Mouse (Mus musculus): ENCODE results near the gene Slc35c1. TPM values are rescaled to one million over a fixed set of nuclear protein-coding genes. Genes with fewer than 3 reads are reported as not detected.

Slc35c1 gene
- total and polyA plus RNA-seq, 2 experiments from 2014 or later, result 12.7 to 16.4 TPM

DNA sequence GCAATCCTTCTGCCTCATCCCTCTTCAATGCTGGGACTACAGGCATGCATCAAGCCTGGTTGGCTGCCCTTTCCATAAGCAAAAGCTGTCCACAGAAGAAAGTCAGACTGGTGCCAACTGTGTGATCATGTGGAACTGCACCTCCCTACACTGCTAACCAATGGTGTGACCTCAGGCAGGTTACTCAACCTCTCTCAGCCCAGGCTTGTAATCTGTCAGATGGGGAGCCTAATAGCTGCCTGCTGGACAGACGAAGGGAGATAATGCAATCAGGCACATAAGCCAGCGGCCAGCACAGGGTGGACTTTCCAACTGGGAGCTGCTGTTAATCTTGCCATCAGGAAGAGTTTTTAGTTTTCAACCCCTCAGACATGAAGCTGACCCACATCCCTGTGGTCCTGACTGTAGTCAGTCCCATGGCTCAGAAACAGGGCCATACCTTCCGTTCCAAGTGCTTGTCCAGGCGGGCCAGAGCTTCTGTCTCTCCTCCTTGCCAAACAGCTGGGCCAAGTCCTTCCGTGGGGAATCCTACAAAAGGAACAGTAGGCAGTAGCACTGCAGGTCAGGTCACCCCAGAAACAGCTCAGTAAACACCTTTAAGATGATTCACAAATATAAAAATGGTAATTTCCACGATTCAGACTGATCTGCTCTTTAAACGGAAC, 38.5 kb downstream of the Slc35c1 start:
- H3K9ac ChIP-seq (replicated peaks; ENCODE audit: low read length), result no peak overlapping the region
- ATAC-seq (no peak), DNase-seq (ENCODE audit: low spot score) (no peak)
- H3K4me2 ChIP-seq (ENCODE audit: low read depth, low read length), result no peak overlapping the region
- H3K4me1 ChIP-seq (ENCODE audit: insufficient read depth, low read length), result peaks cover 27% of the 10 kb centered on the region
- H3K36me3 ChIP-seq (ENCODE audit: insufficient read depth, low read length), result peaks cover 57% of the 10 kb centered on the region; the same call in 1 of the 2 replicates
- no peak overlapping the region for H3K4me3 ChIP-seq (ENCODE audit: low read length)
- no peaks in the 10 kb centered on the region for H3K27me3 ChIP-seq (ENCODE audit: insufficient read depth, low read length)
- no peaks in the 10 kb centered on the region for H3K9me3 ChIP-seq (ENCODE audit: low read length)
- no peak overlapping the region for H3K27ac ChIP-seq
- no peak for TF ChIP-seq CTCF (IDR thresholded peaks at IDR 0.05; ENCODE audit: low read depth)
- 90% methylated on average over 7 of the region's 7 CpGs for WGBS

DNA sequence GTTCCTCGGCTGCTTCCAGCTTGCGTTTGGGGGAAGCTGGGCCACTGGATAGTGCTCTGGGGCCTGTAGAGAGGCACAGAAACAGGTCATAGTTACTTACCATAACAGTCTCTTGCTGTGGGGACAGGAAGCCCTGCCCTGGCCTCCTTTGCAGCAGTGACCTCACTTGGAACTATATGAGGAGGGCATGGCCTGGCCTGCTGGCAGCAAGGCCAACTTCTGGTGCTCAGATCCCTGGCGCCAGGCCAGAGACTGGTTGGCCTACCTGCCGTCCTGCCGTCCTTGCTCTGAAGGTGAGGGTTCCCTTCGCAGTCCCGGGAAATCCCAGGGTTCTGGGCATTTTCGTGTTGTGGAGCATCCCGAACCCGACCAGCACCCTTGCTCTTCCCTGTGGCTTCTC, 48.6 kb downstream of the Slc35c1 start:
- no peak for ATAC-seq

DNA sequence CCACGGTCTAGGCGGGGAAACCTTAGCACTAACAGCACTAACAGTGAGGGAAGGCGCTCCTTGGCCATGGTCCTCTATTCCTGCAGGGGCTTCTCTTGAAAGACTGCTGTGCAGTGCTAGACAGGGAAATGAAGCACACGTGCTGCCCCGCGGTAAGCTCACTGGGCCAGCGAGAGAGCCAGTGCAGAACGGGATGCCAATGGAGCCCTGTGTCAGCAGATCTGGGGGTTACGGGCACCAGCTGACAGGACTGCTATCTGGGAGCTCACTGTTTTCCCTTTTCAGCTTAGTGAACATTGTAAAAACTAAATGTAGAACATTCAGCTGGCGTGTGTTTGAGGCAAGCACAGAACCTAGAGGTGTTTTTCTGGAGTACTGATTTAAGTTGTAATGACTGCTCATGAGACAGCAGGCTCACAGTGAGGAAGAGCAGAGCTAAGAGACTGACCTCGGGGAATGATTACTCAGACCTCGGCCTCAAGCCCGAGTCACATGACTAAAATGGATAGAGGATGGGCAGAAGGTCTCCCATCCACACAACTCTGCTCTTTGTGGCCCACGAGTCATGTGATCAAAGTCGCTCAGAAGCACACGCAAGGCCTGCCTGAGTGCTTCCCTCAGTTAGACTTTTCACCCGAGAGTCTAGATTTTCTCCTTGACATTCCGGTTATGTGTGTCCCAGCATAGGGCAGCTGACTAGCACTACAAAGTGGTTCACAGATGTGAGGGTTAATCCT, 51.9 kb downstream of the Slc35c1 start:
- 86% methylated on average over 18 of the region's 18 CpGs for WGBS
- Histone ChIP-seq H3K27ac (no peak overlapping the region), H3K4me3 (ENCODE audit: low read length) (no peak overlapping the region), H3K36me3 (ENCODE audit: insufficient read depth, low read length) (peaks cover 80% of the 10 kb centered on the region), H3K9me3 (ENCODE audit: low read length) (no peaks in the 10 kb centered on the region), H3K9ac (replicated peaks; ENCODE audit: low read length) (no peak overlapping the region), H3K4me1 (ENCODE audit: insufficient read depth, low read length) (no peaks in the 10 kb centered on the region; the same call in 1 of the 2 replicates), H3K4me2 (ENCODE audit: low read depth, low read length) (no peak overlapping the region), H3K27me3 (ENCODE audit: insufficient read depth, low read length) (no peaks in the 10 kb centered on the region)
- no peak for DNase-seq (ENCODE audit: low spot score)
- no peak for ATAC-seq
- no peak for TF ChIP-seq CTCF (IDR thresholded peaks at IDR 0.05; ENCODE audit: low read depth)

More for the DNA sequence above, 48.6 kb downstream of the Slc35c1 start:
- no peak overlapping the region for H3K4me3 ChIP-seq (ENCODE audit: low read length)
- H3K36me3 ChIP-seq (ENCODE audit: insufficient read depth, low read length), result peaks cover 89% of the 10 kb centered on the region
- no peak for DNase-seq (ENCODE audit: low spot score)
- H3K27ac ChIP-seq, result no peak overlapping the region
- H3K27me3 ChIP-seq (ENCODE audit: insufficient read depth, low read length), result no peaks in the 10 kb centered on the region
- H3K4me2 ChIP-seq (ENCODE audit: low read depth, low read length), result no peak overlapping the region
- H3K4me1 ChIP-seq (ENCODE audit: insufficient read depth, low read length), result no peaks in the 10 kb centered on the region
- no peak for TF ChIP-seq CTCF (IDR thresholded peaks at IDR 0.05; ENCODE audit: low read depth)
- WGBS, result 92% methylated on average over 10 of the region's 10 CpGs
- H3K9ac ChIP-seq (replicated peaks; ENCODE audit: low read length), result no peak overlapping the region
- no peaks in the 10 kb centered on the region for H3K9me3 ChIP-seq (ENCODE audit: low read length)

DNA sequence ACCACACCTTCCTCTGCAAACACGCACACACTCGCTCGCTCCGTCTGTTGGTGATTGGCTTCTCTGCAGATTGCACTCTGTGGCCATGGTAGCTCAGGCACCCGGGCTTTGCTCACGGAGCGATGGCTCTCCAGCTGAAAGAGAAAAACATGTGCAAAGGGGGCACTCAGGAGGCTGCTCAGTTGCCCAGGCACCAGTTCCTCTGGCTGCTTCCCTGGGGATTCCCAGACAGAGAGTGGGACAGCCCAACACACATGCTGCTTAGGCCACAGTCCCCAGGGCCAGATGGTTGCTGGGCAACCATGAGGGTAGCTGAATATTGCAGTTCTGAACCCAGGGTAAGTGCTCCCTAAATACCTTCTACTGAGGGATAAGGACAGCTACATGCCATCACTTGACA, 54.7 kb downstream of the Slc35c1 start:
- WGBS, result 43% methylated on average over 7 of the region's 7 CpGs
- no peak overlapping the region for H3K4me2 ChIP-seq (ENCODE audit: low read depth, low read length)
- no peak overlapping the region for H3K9ac ChIP-seq (replicated peaks; ENCODE audit: low read length)
- no peak overlapping the region; the same call in 1 of the 2 replicates for H3K27ac ChIP-seq
- ATAC-seq (no peak), DNase-seq (ENCODE audit: low spot score) (no peak)
- H3K4me1 ChIP-seq (ENCODE audit: insufficient read depth, low read length), result peaks cover 9% of the 10 kb centered on the region
- TF ChIP-seq CTCF (IDR thresholded peaks at IDR 0.05; ENCODE audit: low read depth), result no peak
- no peak overlapping the region for H3K4me3 ChIP-seq (ENCODE audit: low read length)
- H3K36me3 ChIP-seq (ENCODE audit: insufficient read depth, low read length), result peaks cover 54% of the 10 kb centered on the region
- no peaks in the 10 kb centered on the region for H3K27me3 ChIP-seq (ENCODE audit: insufficient read depth, low read length)
- H3K9me3 ChIP-seq (ENCODE audit: low read length), result no peaks in the 10 kb centered on the region

DNA sequence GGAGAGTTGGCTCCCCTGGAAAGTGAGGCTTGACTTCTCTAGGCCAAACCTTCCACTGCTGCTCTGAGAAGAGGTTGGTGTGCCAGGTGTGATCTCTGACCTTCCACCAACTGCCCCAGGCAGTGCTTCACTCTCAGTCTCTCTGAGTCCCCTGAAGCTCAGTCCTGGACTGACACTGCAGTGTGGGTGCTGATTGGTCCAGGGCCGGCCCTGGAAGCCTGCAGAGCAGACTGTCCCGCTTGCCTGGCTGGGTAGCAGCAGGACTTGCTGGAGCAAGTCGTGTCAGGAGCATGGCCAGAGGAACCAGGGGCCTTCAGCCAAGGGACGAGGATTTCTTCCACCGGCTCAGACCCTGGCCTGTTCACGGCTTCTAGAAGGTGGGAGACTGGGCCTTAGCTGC, 55.6 kb downstream of the Slc35c1 start:
- H3K4me1 ChIP-seq (ENCODE audit: insufficient read depth, low read length), result peaks cover 9% of the 10 kb centered on the region
- H3K4me2 ChIP-seq (ENCODE audit: low read depth, low read length), result no peak overlapping the region
- no peaks in the 10 kb centered on the region for H3K27me3 ChIP-seq (ENCODE audit: insufficient read depth, low read length)
- ATAC-seq (no peak), DNase-seq (ENCODE audit: low spot score) (no peak)
- 77% methylated on average over 6 of the region's 6 CpGs for WGBS
- no peak for TF ChIP-seq CTCF (IDR thresholded peaks at IDR 0.05; ENCODE audit: low read depth)
- H3K9ac ChIP-seq (replicated peaks; ENCODE audit: low read length), result no peak overlapping the region
- no peaks in the 10 kb centered on the region for H3K9me3 ChIP-seq (ENCODE audit: low read length)
- peaks cover 44% of the 10 kb centered on the region for H3K36me3 ChIP-seq (ENCODE audit: insufficient read depth, low read length)
- no peak overlapping the region for H3K27ac ChIP-seq
- no peak overlapping the region for H3K4me3 ChIP-seq (ENCODE audit: low read length)

DNA sequence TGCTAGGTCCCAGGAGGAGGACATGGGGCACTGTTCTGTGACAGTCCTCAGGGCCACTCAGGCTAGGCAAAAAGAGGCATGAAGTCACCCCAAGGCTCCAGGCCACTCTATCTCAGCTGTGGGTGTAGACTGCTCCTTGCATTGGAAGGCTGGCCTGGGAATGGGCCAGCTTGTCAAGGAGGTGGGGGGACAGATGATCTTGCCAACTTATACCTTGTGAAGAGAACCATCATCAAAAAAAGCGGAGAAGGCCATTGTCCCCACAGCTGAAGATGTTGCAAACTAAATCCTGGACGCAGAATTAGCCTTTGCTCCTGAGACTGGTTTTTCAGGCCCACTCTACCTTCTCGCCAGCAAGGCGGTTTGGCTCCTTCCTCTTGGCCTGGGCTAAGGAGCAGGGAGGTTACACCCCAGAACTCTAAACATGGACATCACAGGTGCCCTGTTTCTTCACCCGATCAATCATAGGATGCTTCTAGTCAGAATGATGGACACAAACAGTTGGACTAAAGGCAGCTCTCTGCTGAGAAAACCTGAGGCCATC, 56.5 kb downstream of the Slc35c1 start:
- Histone ChIP-seq H3K36me3 (ENCODE audit: insufficient read depth, low read length) (peaks cover 35% of the 10 kb centered on the region), H3K4me2 (ENCODE audit: low read depth, low read length) (no peak overlapping the region), H3K27me3 (ENCODE audit: insufficient read depth, low read length) (no peaks in the 10 kb centered on the region), H3K9me3 (ENCODE audit: low read length) (no peaks in the 10 kb centered on the region), H3K4me1 (ENCODE audit: insufficient read depth, low read length) (peaks cover 15% of the 10 kb centered on the region), H3K27ac (peak overlapping the region; percentile 86), H3K9ac (replicated peaks; ENCODE audit: low read length) (no peak overlapping the region), H3K4me3 (ENCODE audit: low read length) (no peak overlapping the region)
- WGBS, result 91% methylated on average over 5 of the region's 5 CpGs
- no peak for TF ChIP-seq CTCF (IDR thresholded peaks at IDR 0.05; ENCODE audit: low read depth)
- no peak for ATAC-seq
- DNase-seq (ENCODE audit: low spot score), result no peak

Other genes with a start within 250 kb of the Slc35c1 start
- 27.8 and 35.2 TPM in 2 replicates for gene Pex16, start 85.9 kb downstream of the Slc35c1 start, total RNA-seq (2014; rRNA removed)
- gene Pex16, start 85.9 kb downstream of the Slc35c1 start, polyA plus RNA-seq (2015; fragmentation: Nextera tagmentation; extraction: Ambion mirVana), result 44.3 and 48.6 TPM in 2 replicates
- gene Large2, start 85.7 kb downstream of the Slc35c1 start, total RNA-seq (2014; rRNA removed), result 0.11 and 0.16 TPM in 2 replicates
- 1.8 and 2.1 TPM in 2 replicates for gene Large2, start 85.7 kb downstream of the Slc35c1 start, polyA plus RNA-seq (2015; fragmentation: Nextera tagmentation; extraction: Ambion mirVana)
- 1.6 and 1.8 TPM in 2 replicates for gene 1700029I15Rik, start 78.0 kb downstream of the Slc35c1 start, total RNA-seq (2014; rRNA removed)
- gene 1700029I15Rik, start 78.0 kb downstream of the Slc35c1 start, polyA plus RNA-seq (2015; fragmentation: Nextera tagmentation; extraction: Ambion mirVana), result 4.0 and 4.9 TPM in 2 replicates
- gene Mapk8ip1, start 59.3 kb downstream of the Slc35c1 start, total RNA-seq (2014; rRNA removed), result 361 and 373 TPM in 2 replicates
- 177 and 182 TPM in 2 replicates for gene Mapk8ip1, start 59.3 kb downstream of the Slc35c1 start, polyA plus RNA-seq (2015; fragmentation: Nextera tagmentation; extraction: Ambion mirVana)
- 43.8 and 45.5 TPM in 2 replicates for gene Cry2, start 26.5 kb downstream of the Slc35c1 start, total RNA-seq (2014; rRNA removed)
- 50.6 and 52.0 TPM in 2 replicates for gene Cry2, start 26.5 kb downstream of the Slc35c1 start, polyA plus RNA-seq (2015; fragmentation: Nextera tagmentation; extraction: Ambion mirVana)
- gene Chst1, start 139.2 kb upstream of the Slc35c1 start, total RNA-seq (2014; rRNA removed), result 34.9 and 49.2 TPM in 2 replicates
- 23.2 and 24.4 TPM in 2 replicates for gene Chst1, start 139.2 kb upstream of the Slc35c1 start, polyA plus RNA-seq (2015; fragmentation: Nextera tagmentation; extraction: Ambion mirVana)